Mouse (Mus musculus): ENCODE measurements at regions not wholly inside any gene's neighbourhood (a gene's known extent, or its start where the extent isn't known, plus 50 kb on each side); places are given as distances from the start of the nearest gene placed in this dataset.

GRCm38 (mm10) chr10:96458551-96458950, 158.3 kb upstream of the Btg1 start:
- no peak for ATAC-seq (replicated peaks; ENCODE audit: insufficient number of reproducible peaks, low FRiP score, low TSS enrichment, poor library complexity, severe bottlenecking)

GRCm38 (mm10) chr10:96459186-96459585, 157.6 kb upstream of the Btg1 start:
- ATAC-seq (replicated peaks; ENCODE audit: insufficient number of reproducible peaks, low FRiP score, low TSS enrichment, poor library complexity, severe bottlenecking) = 0 out of 2 replicates have a peak, but pooled peaks have one; percentile 35

GRCm38 (mm10) chr10:96460151-96460550, 156.7 kb upstream of the Btg1 start:
- ATAC-seq (replicated peaks; ENCODE audit: insufficient number of reproducible peaks, low FRiP score, low TSS enrichment, poor library complexity, severe bottlenecking) = no peak

DNA sequence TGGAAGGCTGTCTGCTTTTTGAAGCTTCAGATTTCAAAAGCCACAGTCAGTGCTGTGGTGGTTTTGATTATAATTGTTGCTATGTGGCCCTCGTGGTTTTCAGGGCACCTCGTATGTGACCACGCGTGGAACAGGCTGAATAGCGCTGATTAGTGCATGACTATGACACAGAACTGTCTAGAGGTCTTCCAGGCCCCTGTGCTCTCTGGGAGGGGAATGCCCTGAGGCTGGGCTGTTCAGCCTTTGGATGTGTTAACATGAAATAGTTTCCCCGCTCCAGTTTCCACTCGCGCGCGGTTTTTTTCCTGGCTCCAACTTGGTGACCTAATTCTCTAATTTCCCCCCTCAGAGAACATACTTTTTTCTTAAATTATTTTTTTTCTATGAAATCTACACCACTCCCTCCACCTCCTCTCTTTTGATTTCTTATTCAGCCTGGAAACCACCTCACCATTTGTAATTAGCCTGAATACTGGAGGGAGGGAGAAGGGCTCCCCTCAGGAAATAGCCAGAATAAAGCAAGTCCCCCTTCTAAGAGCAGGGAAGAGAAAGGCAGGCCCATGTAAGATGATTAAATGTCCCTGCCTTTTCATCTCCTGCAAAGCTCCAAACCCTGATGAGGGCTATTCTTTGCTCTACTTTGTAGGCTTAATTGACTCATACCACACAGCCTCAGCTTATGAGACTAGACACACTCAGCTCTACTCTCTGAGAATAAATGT, 156.0 kb upstream of the Btg1 start:
- no peak for ATAC-seq (replicated peaks; ENCODE audit: insufficient number of reproducible peaks, low FRiP score, low TSS enrichment, poor library complexity, severe bottlenecking)

- peak; percentile 91 for ATAC-seq (replicated peaks; ENCODE audit: insufficient number of reproducible peaks, low FRiP score, low TSS enrichment, poor library complexity, severe bottlenecking)
Measured at GRCm38 (mm10) chr10:96465967-96466366, 150.8 kb upstream of the Btg1 start.

DNA sequence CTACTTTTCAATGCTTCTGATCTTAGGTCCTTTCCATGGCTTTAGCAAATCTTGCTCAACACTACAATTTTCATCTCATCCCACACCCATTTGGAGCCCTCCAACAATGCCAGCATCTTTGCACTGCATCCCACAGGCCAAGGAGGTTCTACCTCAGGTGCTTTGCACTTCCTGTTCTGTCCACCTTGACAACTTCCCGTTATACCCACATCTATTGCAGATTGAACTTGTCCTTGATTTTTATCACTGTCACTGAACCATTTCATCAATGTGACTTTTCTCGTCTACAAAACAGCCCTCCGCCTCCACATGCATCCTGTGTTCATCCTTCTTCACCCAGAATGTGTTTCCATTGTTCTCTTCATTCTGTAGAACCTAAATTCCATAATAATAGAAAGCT, 150.0 kb upstream of the Btg1 start:
- ATAC-seq (replicated peaks; ENCODE audit: insufficient number of reproducible peaks, low FRiP score, low TSS enrichment, poor library complexity, severe bottlenecking) = no peak

DNA sequence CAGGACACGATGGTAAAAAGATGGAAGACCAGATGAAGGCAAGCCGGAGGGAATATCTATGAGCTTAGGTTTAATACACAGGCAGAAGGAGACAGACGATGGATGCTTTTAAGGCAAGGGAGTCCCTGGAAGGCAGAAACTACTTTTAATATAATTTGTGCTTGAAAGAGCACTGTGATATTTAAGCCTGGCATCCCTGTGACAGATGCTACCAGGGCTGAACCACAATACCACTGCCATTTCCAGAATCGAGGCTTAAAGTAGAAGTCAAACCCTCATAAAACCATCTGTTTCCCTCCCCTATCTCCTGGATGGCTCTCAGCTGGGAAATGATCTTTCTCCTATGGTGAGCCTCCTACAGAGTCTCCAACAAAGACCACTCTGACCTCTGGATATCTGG, 149.1 kb upstream of the Btg1 start:
- no peak for ATAC-seq (replicated peaks; ENCODE audit: insufficient number of reproducible peaks, low FRiP score, low TSS enrichment, poor library complexity, severe bottlenecking)

GRCm38 (mm10) chr10:96471523-96471922, 145.3 kb upstream of the Btg1 start:
- ATAC-seq (replicated peaks; ENCODE audit: insufficient number of reproducible peaks, low FRiP score, low TSS enrichment, poor library complexity, severe bottlenecking) = 0 out of 2 replicates have a peak, but pooled peaks have one; percentile 34

GRCm38 (mm10) chr10:96479350-96479749, 137.5 kb upstream of the Btg1 start:
- ATAC-seq (replicated peaks; ENCODE audit: insufficient number of reproducible peaks, low FRiP score, low TSS enrichment, poor library complexity, severe bottlenecking) = no peak

GRCm38 (mm10) chr10:96479786-96480185, 137.0 kb upstream of the Btg1 start:
- ATAC-seq (replicated peaks; ENCODE audit: insufficient number of reproducible peaks, low FRiP score, low TSS enrichment, poor library complexity, severe bottlenecking) = no peak

DNA sequence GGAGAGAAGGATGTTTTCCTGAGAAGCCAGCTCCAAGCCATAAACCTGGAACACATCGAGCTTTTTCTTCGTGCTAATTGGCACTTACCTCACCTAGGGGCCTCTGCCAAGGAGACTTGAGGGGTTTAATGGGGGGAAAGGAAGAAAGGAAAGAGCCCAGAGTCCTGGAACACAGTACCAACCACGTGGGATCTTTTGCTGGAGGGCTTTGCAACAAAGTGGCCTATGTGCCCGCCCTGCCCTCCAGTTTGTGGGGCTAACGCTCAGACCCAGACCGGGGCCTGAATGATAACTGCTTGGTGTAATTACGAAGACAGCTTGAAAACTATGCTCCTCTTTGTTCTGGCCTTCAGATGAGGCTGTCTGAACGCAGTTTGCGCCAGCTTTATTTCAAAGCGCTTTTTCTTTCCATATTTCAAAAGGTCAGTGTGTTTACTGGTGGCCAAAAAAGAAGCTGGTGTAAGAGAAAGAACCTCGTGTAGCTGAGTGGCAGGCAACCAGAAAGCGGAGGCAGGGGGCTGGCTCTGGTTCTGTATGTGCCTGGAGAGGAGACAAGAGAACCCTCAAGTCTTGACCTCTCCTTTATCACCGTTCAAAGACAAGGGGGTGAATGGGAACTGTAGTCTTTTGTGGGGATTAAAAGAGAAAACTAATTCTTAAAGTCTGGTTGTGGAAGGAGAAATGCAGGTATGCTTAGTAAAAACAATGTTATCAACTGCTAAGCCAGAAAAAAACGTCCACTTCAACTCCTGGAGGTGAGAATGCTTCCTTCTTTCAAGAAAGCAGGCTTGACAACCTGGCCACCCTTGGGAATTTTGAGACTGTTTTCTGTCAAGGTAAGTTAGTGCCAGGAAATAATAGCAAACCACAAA, 136.1 kb upstream of the Btg1 start:
- no peak for ATAC-seq (replicated peaks; ENCODE audit: insufficient number of reproducible peaks, low FRiP score, low TSS enrichment, poor library complexity, severe bottlenecking)

- ATAC-seq (replicated peaks; ENCODE audit: insufficient number of reproducible peaks, low FRiP score, low TSS enrichment, poor library complexity, severe bottlenecking) = no peak
Measured at GRCm38 (mm10) chr10:96481325-96481638, 135.5 kb upstream of the Btg1 start.

- ATAC-seq (replicated peaks; ENCODE audit: insufficient number of reproducible peaks, low FRiP score, low TSS enrichment, poor library complexity, severe bottlenecking) = no peak
Measured at GRCm38 (mm10) chr10:96486724-96487123, 130.1 kb upstream of the Btg1 start.

GRCm38 (mm10) chr10:96493706-96494105, 123.1 kb upstream of the Btg1 start:
- no peak for ATAC-seq (replicated peaks; ENCODE audit: insufficient number of reproducible peaks, low FRiP score, low TSS enrichment, poor library complexity, severe bottlenecking)

DNA sequence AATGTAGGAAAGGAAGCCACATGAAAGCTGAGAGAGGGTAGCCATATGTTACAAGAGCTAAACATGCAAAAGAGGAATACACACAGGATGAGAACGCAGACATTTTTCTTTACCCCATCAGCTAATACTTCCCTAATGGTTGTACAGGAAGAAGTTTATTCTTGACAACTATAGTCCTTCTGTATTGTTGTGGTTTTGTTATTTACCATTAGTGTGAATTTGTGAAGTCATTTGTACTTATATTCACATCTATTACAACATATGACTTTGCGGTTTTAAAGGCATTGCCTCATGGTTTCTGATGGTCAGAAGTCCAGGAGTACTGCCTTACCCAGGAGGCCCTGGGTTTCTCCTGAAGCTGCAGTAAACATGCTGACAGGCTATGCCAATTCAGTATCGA, 120.1 kb upstream of the Btg1 start:
- ATAC-seq (replicated peaks; ENCODE audit: insufficient number of reproducible peaks, low FRiP score, low TSS enrichment, poor library complexity, severe bottlenecking) = peak; percentile 73

- ATAC-seq (replicated peaks; ENCODE audit: insufficient number of reproducible peaks, low FRiP score, low TSS enrichment, poor library complexity, severe bottlenecking) = 0 out of 2 replicates have a peak, but pooled peaks have one; percentile 29
Measured at GRCm38 (mm10) chr10:96497482-96497881, 119.3 kb upstream of the Btg1 start.

DNA sequence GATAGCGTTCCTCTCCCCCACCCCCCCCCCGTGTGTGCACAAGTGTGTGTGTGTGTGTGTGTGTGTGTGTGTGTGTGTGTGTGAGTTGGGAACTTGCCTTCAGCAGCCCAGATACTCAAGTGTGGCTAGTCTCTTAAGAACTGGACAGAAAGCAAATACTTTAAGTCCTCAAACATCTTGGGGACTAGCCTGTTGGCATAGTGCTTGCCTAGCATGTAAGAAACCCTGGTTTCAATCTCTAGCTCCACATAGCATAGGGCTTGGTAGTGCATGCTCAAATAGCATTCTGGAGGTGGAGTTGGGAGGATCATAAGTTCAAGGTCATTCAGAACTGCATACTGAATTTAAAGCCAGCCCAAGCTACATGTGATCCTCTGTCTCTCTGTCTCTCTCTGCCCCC, 117.5 kb upstream of the Btg1 start:
- no peak for ATAC-seq (replicated peaks; ENCODE audit: insufficient number of reproducible peaks, low FRiP score, low TSS enrichment, poor library complexity, severe bottlenecking)

DNA sequence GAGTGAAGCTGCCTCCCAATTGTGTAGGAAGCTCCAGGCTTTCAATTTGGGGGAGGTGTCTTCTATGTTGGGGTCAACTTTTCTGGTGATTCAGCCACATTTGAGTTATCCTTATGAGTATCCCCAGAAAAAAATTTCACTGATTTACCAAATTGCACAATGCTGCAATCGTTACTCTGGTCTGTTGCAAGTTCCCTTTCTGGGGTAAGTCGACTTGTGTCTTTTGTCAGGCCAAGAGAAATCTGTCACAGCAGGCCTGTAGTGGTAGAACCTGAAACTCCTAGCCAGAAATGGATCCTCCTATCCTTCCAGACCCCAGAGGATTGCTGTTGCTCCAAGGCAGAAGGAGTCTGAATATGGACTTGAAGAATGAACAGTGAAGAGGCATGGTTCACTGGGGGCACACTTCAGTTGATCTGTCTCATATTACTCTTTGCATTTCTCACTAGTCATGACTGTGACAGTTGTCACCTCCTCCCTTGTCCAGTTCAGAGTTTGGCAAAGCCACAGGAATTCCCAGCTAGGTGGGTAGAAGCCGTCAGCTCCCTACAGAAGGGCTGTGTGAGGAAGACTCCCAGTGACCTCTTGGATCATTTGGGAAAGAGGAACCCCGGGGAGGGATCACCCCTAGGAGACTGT, 114.6 kb upstream of the Btg1 start:
- peak; percentile 82 for ATAC-seq (replicated peaks; ENCODE audit: insufficient number of reproducible peaks, low FRiP score, low TSS enrichment, poor library complexity, severe bottlenecking)

DNA sequence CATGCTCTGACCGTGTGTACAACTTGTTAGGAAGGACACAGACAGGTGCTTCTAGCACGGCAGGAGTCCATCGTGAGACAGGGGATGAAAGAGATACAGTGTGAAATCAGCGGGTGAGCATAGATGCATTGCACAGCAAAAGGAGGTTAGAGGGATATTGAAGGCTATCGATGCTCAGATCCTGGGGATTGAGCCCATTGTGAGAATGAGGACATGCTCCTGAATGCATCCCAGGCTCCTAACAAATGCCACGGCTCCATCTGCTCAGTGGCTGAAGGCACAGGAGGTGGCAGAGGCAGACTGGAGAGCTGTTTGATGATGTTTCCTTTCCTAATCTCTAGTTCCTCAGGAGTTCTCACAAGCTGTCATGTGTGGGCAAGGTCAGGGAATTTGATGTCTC, 114.1 kb upstream of the Btg1 start:
- no peak for ATAC-seq (replicated peaks; ENCODE audit: insufficient number of reproducible peaks, low FRiP score, low TSS enrichment, poor library complexity, severe bottlenecking)

DNA sequence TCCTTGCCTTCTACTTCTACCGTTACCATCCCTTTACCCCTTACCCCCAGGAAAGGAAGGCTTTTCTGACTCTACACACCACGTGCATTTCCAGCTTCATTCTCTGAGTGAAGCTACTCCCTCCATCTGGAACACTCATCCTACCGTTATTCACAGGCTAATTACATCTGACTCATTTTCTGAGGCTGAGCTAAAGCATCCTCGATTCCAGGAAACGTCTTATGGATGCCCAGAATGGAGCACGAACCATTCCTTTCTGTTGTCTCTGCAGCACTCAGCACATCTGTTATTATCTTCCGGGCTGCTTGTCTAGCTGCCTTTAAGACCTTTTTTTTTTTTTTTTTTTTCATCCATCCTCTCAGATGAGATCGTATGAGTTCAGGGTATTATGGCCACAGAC, 112.5 kb upstream of the Btg1 start:
- ATAC-seq (replicated peaks; ENCODE audit: insufficient number of reproducible peaks, low FRiP score, low TSS enrichment, poor library complexity, severe bottlenecking) = no peak

Data from monocyte, adult 5-6 weeks (primary cell).